Mouse (Mus musculus) C2C12 (cell line): Measurements from ENCODE around the gene Cacybp. TPM values are rescaled to one million over a fixed set of nuclear protein-coding genes. Genes with fewer than 3 reads are reported as not detected.

ENCODE experiments used
- H3K27me3 ChIP-seq: one replicate; pipeline ENCODE4 v1.6.1; 2011; ENCODE audit not compliant: control insufficient read depth, insufficient read depth, insufficient read length
- H3K36me3 ChIP-seq: one replicate; pipeline ENCODE4 v1.6.1; 2011; ENCODE audit not compliant: control insufficient read depth, insufficient read depth
- H3K4me3 ChIP-seq: one replicate; pipeline ENCODE4 v1.5.1; 2011; ENCODE audit warnings: mild to moderate bottlenecking, control low read depth; ENCODE audit not compliant: poor library complexity, insufficient read depth, severe bottlenecking
- H3K79me2 ChIP-seq: one replicate; pipeline ENCODE4 v1.6.1; 2011; ENCODE audit not compliant: control insufficient read depth, insufficient read depth
- H3K79me3 ChIP-seq: one replicate; pipeline ENCODE4 v1.6.1; 2011; ENCODE audit warnings: low read depth, control low read depth
- H3ac ChIP-seq: one replicate; pipeline ENCODE3; 2011; ENCODE audit warnings: low read depth; ENCODE audit not compliant: control insufficient read depth, insufficient read length
- CEBPB ChIP-seq: IDR thresholded peaks from one replicate; pipeline ENCODE4 v1.6.1; 2011; ENCODE audit warnings: low read depth, mild to moderate bottlenecking, control low read depth, moderate library complexity
- CTCF ChIP-seq: IDR thresholded peaks from one replicate; pipeline ENCODE4 v1.5.1; 2011; ENCODE audit not compliant: control insufficient read depth, insufficient read depth, insufficient read length
- FOSL1 ChIP-seq: IDR thresholded peaks from one replicate; pipeline ENCODE4 v1.8.0; 2011; ENCODE audit warnings: mild to moderate bottlenecking, low read length; ENCODE audit not compliant: poor library complexity, insufficient read depth, severe bottlenecking
- MAX ChIP-seq: IDR thresholded peaks from one replicate; pipeline ENCODE4 v1.6.1; 2011; ENCODE audit warnings: mild to moderate bottlenecking, control low read depth
- MYOD1 ChIP-seq: IDR thresholded peaks from one replicate; pipeline ENCODE4 v1.6.1; 2011; ENCODE audit warnings: low read depth; ENCODE audit not compliant: control insufficient read depth, insufficient read length
- MYOG ChIP-seq: IDR thresholded peaks from one replicate; pipeline ENCODE4 v1.6.1; 2011; ENCODE audit not compliant: control insufficient read depth, insufficient read length; ENCODE audit errors: extremely low read depth
- USF1 ChIP-seq: IDR thresholded peaks from one replicate; pipeline ENCODE4 v1.6.1; 2011; ENCODE audit warnings: low read depth, mild to moderate bottlenecking, control low read depth, moderate library complexity
- polyA plus RNA-seq: library from polyadenylated mRNA; unstranded; fragments of >200 nt; fragmentation: generic; extraction: Trizol; gene quantifications from one replicate; pipeline ENCODE4 v1.2.1, GENCODE M21; 2012; ENCODE audit warnings: missing spikeins

Gene Cacybp
- polyA plus RNA-seq, 1 experiment, result 76.3 TPM

DNA sequence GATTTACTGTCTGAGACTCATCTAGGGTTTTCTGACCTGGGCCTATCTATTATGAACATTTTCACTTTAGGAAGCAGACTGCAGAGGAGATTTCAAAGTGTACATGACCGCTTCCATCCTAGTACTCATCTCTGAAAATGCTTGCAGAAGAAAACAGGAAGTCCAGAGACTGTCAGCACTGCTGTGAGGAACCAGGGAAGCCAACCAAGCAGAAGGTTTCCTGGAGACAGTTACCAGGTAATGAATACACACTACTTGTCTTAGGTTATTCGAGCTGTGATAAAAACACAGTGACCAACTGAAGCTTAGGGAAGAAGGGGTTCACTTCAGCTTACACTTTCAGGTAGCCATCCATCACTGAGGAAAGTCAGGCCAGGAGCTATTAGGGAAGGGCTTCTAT, 33.3 kb upstream of the Cacybp start:
- Histone ChIP-seq H3K27me3 (no peaks in the 10 kb centered on the region), H3K36me3 (no peaks in the 10 kb centered on the region), H3K79me3 (no peaks in the 10 kb centered on the region), H3ac (no peak overlapping the region), H3K4me3 (no peak overlapping the region), H3K79me2 (no peaks in the 10 kb centered on the region)
- TF ChIP-seq MYOG, result no peak
- no peak for TF ChIP-seq FOSL1
- TF ChIP-seq CEBPB, result no peak
- no peak for TF ChIP-seq MAX
- no peak for TF ChIP-seq USF1
- TF ChIP-seq CTCF, result no peak
- no peak for TF ChIP-seq MYOD1

DNA sequence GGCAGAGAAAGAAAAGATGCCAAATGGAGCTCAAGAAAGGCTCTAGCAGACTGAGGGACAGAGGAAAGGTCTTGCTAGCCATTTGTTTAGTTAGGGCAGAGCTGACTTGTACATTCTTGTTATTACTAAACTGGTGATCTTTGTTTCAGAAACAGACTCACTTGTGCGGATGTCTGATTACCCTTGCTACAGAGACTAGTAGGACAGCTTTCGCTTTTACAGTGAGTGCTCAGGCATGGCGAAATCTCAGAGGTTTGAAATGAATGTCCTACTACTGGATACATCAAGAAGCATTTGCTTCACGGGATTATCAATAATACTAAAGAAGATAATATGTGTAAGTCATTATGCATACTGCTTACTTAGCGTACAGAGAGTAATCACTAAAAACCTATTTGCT, 32.0 kb upstream of the Cacybp start:
- Histone ChIP-seq H3K27me3 (no peaks in the 10 kb centered on the region), H3ac (no peak overlapping the region), H3K36me3 (no peaks in the 10 kb centered on the region), H3K4me3 (no peak overlapping the region), H3K79me2 (no peaks in the 10 kb centered on the region), H3K79me3 (no peaks in the 10 kb centered on the region)
- TF ChIP-seq CTCF, result no peak
- TF ChIP-seq MAX, result no peak
- TF ChIP-seq MYOD1, result no peak
- no peak for TF ChIP-seq USF1
- TF ChIP-seq CEBPB, result no peak
- no peak for TF ChIP-seq MYOG
- no peak for TF ChIP-seq FOSL1

DNA sequence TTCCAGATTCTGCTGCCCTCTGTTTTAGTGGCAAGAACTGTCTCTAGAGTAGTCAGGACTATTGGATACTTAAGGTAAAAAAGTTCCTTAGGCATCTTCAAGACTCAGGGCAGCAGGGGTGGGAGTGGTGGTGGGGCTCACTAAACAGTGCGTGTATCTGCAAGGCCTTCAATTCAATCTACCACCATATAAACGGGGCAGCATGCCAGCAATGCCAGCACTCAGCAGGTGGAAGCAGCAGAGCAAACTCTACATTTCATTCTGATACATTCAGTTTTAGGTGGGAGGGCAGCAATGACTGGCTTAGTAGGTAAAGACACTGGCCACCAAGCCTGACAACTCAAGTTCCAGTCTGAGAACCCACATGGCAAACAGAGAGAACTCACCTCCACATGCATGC, 27.4 kb upstream of the Cacybp start:
- no peak overlapping the region for H3K4me3 ChIP-seq
- no peaks in the 10 kb centered on the region for H3K79me2 ChIP-seq
- H3K27me3 ChIP-seq, result no peaks in the 10 kb centered on the region
- no peaks in the 10 kb centered on the region for H3K36me3 ChIP-seq
- H3K79me3 ChIP-seq, result no peaks in the 10 kb centered on the region
- H3ac ChIP-seq, result no peak overlapping the region
- TF ChIP-seq MYOG (no peak), FOSL1 (no peak), MAX (no peak), MYOD1 (no peak), CTCF (no peak), USF1 (no peak), CEBPB (no peak)

DNA sequence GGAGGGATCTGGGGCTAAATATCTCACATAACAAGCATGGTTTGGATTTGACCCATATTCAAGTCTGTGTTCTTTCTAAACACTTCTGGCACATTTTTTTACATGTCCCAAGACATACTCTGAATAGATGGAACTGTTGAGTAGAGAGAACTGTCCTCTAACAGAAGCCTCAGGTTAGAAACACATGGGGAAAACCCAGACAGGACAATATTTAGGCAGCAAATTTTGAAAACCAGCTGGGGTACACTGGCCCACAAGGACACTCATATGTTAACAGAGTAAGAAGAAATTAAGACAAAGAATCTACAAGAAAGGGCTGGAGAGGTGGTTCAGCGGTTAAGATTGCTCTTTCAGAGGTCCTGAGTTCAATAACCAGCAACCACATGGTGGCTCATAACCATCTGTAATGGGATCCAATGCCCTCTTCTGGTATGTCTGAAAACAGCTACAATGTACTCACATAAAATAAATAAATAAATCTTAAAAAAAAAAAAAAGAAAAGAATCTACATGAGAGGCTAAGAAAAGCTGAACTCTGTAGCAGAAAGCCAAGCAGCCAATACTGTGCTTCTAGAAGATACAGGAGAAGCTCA, 26.3 kb upstream of the Cacybp start:
- H3K79me2 ChIP-seq, result no peaks in the 10 kb centered on the region
- no peaks in the 10 kb centered on the region for H3K27me3 ChIP-seq
- no peak overlapping the region for H3K4me3 ChIP-seq
- TF ChIP-seq MYOD1, result no peak
- no peak overlapping the region for H3ac ChIP-seq
- no peaks in the 10 kb centered on the region for H3K79me3 ChIP-seq
- H3K36me3 ChIP-seq, result no peaks in the 10 kb centered on the region

DNA sequence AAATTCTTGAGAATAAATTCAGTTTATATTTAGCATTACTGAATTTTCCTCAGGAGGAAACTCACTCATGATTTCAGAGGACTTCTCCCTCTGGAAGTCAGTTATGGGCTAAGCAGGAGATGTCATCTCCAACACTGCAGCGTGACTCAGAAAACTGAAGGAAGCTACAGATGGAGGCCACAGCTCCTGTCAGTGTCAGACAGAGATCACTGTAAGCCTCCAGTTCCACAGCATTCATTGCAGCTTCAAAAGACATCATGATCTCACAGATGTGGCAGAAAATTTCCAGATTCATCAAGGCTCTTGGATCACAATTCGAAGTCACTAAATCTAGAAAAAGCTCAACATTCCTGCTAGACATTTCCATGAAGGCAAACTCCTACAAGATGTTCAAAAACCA, 25.3 kb upstream of the Cacybp start:
- Histone ChIP-seq H3ac (no peak overlapping the region), H3K79me2 (no peaks in the 10 kb centered on the region), H3K36me3 (no peaks in the 10 kb centered on the region), H3K79me3 (no peaks in the 10 kb centered on the region), H3K27me3 (no peaks in the 10 kb centered on the region), H3K4me3 (no peak overlapping the region)
- TF ChIP-seq MYOG, result no peak
- no peak for TF ChIP-seq MYOD1
- no peak for TF ChIP-seq USF1
- TF ChIP-seq FOSL1, result no peak
- TF ChIP-seq CEBPB, result no peak
- TF ChIP-seq MAX, result no peak
- TF ChIP-seq CTCF, result no peak

DNA sequence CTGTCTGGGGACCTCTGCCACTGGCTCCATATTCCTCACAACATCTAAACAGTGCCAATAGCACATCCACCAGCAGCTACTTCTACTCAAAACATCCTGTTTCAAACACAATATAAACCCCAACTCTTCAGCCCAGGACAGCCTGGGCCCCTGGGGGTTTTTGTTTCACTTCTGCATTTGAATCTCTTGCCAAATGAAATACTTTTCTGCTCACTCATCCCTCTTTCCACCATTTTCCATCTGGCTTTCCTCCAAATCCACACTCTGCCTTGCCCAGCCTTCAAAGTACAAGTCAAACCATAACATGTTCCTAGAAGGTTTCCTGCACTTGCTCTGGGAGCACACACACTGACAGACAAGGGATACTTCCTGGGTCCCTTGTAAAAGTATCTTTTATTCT, 21.2 kb upstream of the Cacybp start:
- no peaks in the 10 kb centered on the region for H3K27me3 ChIP-seq
- TF ChIP-seq MYOG, result no peak
- no peak for TF ChIP-seq CTCF
- no peak for TF ChIP-seq CEBPB
- no peak for TF ChIP-seq MYOD1
- no peak for TF ChIP-seq USF1
- TF ChIP-seq MAX, result no peak
- no peak for TF ChIP-seq FOSL1
- H3ac ChIP-seq, result no peak overlapping the region
- H3K36me3 ChIP-seq, result no peaks in the 10 kb centered on the region
- no peaks in the 10 kb centered on the region for H3K79me3 ChIP-seq
- no peaks in the 10 kb centered on the region for H3K79me2 ChIP-seq
- no peak overlapping the region for H3K4me3 ChIP-seq
